Mouse (Mus musculus): Measurements from ENCODE around the gene Arsj. TPM values are rescaled to one million over a fixed set of nuclear protein-coding genes. Genes with fewer than 3 reads are reported as not detected.

Arsj gene
- total RNA-seq, 2 experiments from 2014 or later: 1.4 to 2.0 TPM

DNA sequence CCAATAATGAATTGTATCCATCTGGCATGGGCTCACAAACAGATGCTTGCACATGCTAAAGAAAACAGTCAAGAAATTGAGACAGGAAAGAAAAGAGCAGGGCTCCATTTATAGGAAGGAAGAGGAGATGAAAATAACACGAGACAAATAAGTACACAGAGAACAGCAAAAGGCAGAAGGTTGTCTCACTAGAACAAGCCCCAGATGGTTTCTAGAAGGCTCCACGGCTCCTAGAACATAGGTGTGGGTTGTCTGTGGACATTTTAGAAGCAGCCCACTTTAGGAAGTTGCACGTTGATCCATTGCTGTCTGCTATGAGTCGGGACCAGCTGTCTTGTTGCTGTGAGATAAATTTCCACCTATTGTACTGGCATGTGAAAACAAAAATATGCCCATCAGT is 37.2 kb downstream of the Arsj start:
- peak in 1 of 2 experiments; percentile 21 for DNase-seq (ENCODE audit: low spot score in 2 of 2)

- peak; percentile 50 to 76 for DNase-seq (ENCODE audit: low spot score in 2 of 2)
Observed at GRCm38 (mm10) chr3:126402836-126403235, 39.4 kb downstream of the Arsj start.

GRCm38 (mm10) chr3:126404199-126404598 is 40.7 kb downstream of the Arsj start:
- DNase-seq (ENCODE audit: low spot score in 2 of 2): no peak

DNA sequence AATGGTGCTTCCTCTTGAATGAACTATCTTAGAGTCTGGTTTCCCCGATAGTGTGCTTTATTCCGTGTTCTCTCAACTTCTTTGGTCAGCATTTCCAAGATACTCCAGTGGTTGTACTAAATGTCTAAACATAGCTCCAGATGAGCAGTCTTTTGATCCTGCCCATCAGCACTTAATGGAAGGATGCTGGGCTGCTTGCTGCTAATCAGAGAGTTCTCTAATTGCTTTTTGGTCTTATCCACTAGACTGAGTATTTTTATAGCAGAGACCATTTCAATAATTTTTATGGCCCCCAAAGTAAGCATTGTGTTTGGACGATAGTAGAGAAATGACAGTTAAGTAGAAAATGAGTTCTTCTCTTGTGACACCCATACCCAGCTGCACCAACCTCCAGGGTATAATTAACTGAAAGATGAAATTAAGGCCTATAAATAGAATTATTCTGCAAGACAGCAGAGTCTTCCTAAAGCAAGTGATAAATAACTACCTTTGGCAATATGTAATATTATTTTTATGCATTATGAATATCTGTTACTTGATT is 67.1 kb downstream of the Arsj start:
- DNase-seq (ENCODE audit: low spot score in 2 of 2): no peak

DNA sequence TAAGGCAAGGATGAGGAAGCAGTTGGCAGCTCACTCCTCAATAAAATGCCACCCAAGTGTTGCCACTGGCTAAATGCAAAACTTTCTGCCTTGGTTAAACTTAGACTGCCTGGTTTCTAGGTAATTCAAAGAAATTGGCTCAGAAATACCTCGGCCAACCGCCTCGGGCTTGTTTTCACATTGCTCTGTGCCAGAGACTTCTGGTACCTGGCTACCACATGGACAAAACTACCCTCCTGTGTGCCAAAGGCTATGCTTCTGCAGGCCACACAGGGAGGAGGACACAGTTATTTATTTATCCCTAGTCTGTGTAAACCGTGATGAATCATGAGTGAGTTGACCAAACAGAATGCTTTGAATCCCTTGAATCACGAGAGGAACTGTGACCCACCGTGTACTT is 75.8 kb downstream of the Arsj start:
- no peak for DNase-seq (ENCODE audit: low spot score in 2 of 2)

- no peak for DNase-seq (ENCODE audit: low spot score in 2 of 2)
Observed at GRCm38 (mm10) chr3:126449058-126449457, 85.6 kb downstream of the Arsj start.

- no peak for DNase-seq (ENCODE audit: low spot score in 2 of 2)
Observed at GRCm38 (mm10) chr3:126449515-126449914, 86.0 kb downstream of the Arsj start.

DNA sequence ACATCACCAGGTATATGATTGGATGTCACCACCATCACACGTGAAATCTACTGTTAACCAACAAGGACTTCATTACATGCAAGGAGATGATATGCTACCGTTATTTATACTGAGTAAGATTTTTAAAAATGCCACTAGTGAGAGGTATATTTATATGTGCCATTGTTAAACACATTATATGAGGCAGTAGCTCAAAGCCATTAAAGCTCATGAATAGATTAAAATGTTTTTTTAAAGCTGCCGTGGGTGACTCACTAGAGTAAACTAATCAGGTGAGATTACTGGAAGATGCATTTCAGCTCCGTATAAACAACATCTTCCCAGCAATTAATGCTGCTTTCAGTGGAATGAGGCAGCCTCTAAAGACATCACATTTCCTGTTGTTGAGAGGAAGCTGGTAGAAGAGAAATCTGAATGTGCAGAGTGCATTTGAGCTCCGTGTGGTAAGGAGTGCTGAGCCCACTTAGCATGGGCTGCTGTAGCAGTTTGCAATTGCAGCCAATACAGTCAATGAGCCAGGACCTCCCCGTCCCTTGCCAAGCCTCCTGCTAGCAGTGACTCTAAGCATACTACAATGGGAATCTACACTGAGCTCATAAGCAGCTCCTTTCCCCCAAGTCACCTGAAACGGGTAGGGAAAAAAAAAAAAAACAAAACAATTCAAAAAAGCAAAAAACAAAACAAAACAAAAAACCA is 92.5 kb downstream of the Arsj start:
- peak in 1 of 2 experiments; percentile 31 for DNase-seq (ENCODE audit: low spot score in 2 of 2)

GRCm38 (mm10) chr3:126463119-126463815 is 99.8 kb downstream of the Arsj start:
- DNase-seq (ENCODE audit: low spot score in 2 of 2): peak in 1 of 2 experiments; percentile 3

DNA sequence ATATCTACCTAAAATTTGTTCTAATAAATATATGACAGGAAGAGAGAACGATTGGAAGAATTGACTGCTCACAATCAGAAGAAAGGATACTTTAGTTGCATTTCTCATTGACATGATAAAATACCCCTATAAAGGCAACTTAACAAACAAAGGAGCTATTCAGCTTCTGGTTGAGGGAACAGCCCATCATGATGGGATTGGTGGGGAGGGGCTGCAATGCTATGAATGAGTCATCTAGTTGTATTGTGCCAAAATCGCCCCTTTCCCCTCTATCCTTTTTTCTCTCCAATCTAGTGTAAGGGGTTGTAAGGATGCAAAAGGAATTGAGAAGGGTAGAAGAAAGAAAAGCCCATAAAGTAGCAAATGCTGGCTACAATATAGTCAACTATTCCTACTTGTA is 100.8 kb downstream of the Arsj start:
- DNase-seq (ENCODE audit: low spot score in 2 of 2): no peak

Other genes with a start within 250 kb of the Arsj start
- gene Camk2d, start 232.6 kb downstream of the Arsj start, total RNA-seq (2021): 10 to 100 TPM; 43.2 to 64.1 TPM

Measured in layer of hippocampus, postnatal 14 days (tissue).